Mouse (Mus musculus): ENCODE measurements at regions not wholly inside any gene's neighbourhood (a gene's known extent, or its start where the extent isn't known, plus 50 kb on each side); places are given as distances from the start of the nearest gene placed in this dataset.
"Not testable (repeated sequence)": the region's sequence is repeated elsewhere in the genome, so short reads cannot be mapped to it uniquely, and the experiment has no call there.

DNA sequence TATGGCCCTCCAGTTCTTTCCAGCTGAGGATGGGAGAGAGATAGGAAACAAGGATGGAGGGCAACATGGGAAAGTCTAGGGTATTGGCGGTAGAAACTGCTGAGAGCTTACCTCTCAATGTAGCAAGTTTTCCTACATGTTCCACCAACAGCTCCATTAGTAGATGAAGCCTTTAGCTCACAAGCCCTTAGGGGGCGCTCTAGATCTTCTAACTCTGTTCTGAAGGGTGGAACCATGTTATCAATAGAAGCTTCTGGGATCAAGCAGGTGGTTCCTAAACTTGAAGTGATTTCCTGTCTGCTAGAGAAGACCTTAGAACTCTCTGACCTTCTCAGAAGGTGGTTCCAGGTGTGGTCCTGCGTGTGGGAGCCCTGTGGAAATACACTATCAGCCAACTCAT, 154.2 kb upstream of the 1700012A03Rik start:
- ATAC-seq (replicated peaks) = no peak
- Histone ChIP-seq H3K27me3 (replicated peaks) (no peaks in the 10 kb centered on the region), H3K36me3 (replicated peaks) (no peaks in the 10 kb centered on the region), H3K9me3 (no peaks in the 10 kb centered on the region), H3K4me3 (no peak overlapping the region), H3K9ac (no peak overlapping the region), H3K4me2 (no peak overlapping the region), H3K27ac (no peak overlapping the region), H3K4me1 (no peaks in the 10 kb centered on the region)
- WGBS = 66% methylated on average over 3 of the region's 3 CpGs

DNA sequence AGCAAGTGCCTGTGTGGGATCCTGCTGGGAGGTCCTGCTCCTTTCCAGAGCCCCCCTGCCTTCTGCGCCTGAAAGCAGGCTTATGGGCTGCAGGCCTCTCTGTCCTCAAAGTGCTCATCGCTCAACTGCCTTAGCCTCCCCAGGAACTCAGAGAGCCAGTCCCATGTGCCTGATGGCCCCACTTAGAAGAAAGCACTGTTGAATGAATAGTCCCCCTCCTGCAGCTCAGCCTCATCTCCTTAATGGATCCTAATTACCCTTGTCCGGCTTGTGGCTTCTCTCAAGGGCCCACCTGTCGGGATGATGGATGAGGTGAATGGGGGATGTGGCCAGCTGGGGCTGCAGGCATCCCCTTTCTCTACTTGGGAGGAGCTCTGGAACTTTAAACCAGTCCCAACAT, 163.1 kb upstream of the 1700012A03Rik start:
- WGBS = 21% methylated on average over 4 of the region's 4 CpGs
- no peak overlapping the region for H3K27ac ChIP-seq
- H3K4me1 ChIP-seq = no peaks in the 10 kb centered on the region
- H3K9ac ChIP-seq = no peak overlapping the region
- ATAC-seq (replicated peaks) = no peak
- H3K4me3 ChIP-seq = no peak overlapping the region
- no peaks in the 10 kb centered on the region for H3K36me3 ChIP-seq (replicated peaks)
- no peak overlapping the region for H3K4me2 ChIP-seq
- H3K9me3 ChIP-seq = no peaks in the 10 kb centered on the region
- H3K27me3 ChIP-seq (replicated peaks) = no peaks in the 10 kb centered on the region

DNA sequence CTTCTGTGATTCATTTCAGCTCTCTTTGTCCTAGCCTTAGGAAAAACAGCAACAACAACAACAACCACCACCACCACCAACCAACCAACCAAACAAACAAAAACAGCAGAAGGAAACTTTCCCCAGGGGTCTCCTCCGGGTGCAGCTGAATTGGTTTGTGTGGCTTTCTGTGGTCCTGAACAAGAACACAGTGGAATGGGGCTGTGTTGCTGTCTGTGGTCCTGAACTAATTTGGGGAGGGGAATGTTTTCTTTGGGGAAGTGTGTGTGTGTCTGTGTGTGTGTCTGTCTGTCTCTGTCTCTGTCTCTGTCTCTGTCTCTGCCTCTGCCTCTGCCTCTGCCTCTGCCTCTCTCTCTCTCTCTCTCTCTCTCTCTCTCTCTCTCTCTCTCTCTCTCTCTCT, 164.8 kb upstream of the 1700012A03Rik start:
- H3K4me1 ChIP-seq; H3K4me3 ChIP-seq; H3K4me2 ChIP-seq; ATAC-seq (replicated peaks); H3K9ac ChIP-seq; H3K27ac ChIP-seq; H3K9me3 ChIP-seq; H3K36me3 ChIP-seq (replicated peaks); H3K27me3 ChIP-seq (replicated peaks): not testable (repeated sequence)
- 0% methylated on average over 1 of the region's 1 CpGs for WGBS

- no peak overlapping the region for H3K27ac ChIP-seq
- H3K4me3 ChIP-seq = no peak overlapping the region
- H3K27me3 ChIP-seq (replicated peaks) = no peaks in the 10 kb centered on the region
- ATAC-seq (replicated peaks) = no peak
- H3K4me1 ChIP-seq = no peaks in the 10 kb centered on the region
- H3K36me3 ChIP-seq (replicated peaks) = no peaks in the 10 kb centered on the region
- no peaks in the 10 kb centered on the region for H3K9me3 ChIP-seq
- WGBS = 8% methylated on average over 2 of the region's 2 CpGs
- no peak overlapping the region for H3K4me2 ChIP-seq
- no peak overlapping the region for H3K9ac ChIP-seq
These were observed 166.3 kb upstream of the 1700012A03Rik start for GRCm38 (mm10) chr6:31883726-31884125.

DNA sequence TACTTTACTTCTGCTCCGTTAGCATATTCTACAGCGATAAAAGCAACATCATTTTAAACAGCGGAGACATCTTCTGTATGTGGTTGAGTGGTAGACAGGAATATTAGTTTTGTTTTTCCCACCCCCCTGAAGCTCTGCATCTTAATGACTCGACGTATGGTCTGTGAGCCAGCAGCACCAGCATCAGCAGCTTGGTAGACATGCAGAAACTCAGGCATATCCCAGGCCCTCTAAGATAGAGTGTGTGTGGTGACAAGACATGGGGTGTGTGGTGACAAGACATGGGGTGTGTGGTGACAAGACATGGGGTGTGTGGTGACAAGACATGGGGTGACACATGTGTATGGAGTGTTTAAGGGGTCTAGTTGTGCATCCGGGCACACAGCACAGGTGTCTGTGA, 175.4 kb upstream of the 1700012A03Rik start:
- no peaks in the 10 kb centered on the region for H3K36me3 ChIP-seq (replicated peaks)
- no peak overlapping the region for H3K9ac ChIP-seq
- H3K27ac ChIP-seq = no peak overlapping the region
- WGBS = 95% methylated on average over 6 of the region's 6 CpGs
- no peaks in the 10 kb centered on the region for H3K27me3 ChIP-seq (replicated peaks)
- H3K9me3 ChIP-seq = no peaks in the 10 kb centered on the region
- no peak overlapping the region for H3K4me3 ChIP-seq
- peaks cover 6% of the 10 kb centered on the region for H3K4me1 ChIP-seq
- H3K4me2 ChIP-seq = no peak overlapping the region
- no peak for ATAC-seq (replicated peaks)

GRCm38 (mm10) chr6:31873911-31874310, 176.1 kb upstream of the 1700012A03Rik start:
- peaks cover 6% of the 10 kb centered on the region for H3K4me1 ChIP-seq
- no peaks in the 10 kb centered on the region for H3K36me3 ChIP-seq (replicated peaks)

DNA sequence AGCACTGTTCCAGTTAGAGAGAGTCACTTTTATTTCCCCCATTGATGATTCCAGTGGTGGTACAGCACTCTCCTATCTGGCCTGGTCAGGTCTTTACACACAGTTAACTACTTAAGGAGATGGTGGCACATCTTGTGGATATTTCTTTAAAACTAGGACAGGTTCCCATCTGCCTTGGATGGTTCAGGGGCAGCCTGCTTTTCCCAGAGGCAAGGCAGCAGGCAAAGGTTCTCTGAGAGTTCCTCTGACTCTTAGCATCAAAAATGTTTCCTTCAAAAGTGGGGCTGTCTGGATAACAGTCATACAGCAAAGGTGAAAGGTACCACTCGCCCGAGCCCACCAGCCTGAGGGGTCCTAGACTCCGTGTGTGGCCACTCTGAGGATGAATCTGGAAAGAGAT, 178.3 kb upstream of the 1700012A03Rik start:
- Histone ChIP-seq H3K36me3 (replicated peaks) (no peaks in the 10 kb centered on the region), H3K4me1 (peaks cover 6% of the 10 kb centered on the region), H3K4me2 (no peak overlapping the region), H3K27me3 (replicated peaks) (no peaks in the 10 kb centered on the region), H3K4me3 (no peak overlapping the region), H3K9me3 (no peaks in the 10 kb centered on the region), H3K27ac (no peak overlapping the region), H3K9ac (no peak overlapping the region)
- ATAC-seq (replicated peaks) = no peak
- WGBS = 92% methylated on average over 3 of the region's 3 CpGs

More at GRCm38 (mm10) chr6:31873911-31874310, 176.1 kb upstream of the 1700012A03Rik start:
- H3K27ac ChIP-seq = no peak overlapping the region
- no peaks in the 10 kb centered on the region for H3K27me3 ChIP-seq (replicated peaks)
- H3K4me2 ChIP-seq = no peak overlapping the region
- H3K4me3 ChIP-seq = no peak overlapping the region
- 30% methylated on average over 1 of the region's 1 CpGs for WGBS
- no peak for ATAC-seq (replicated peaks)
- H3K9me3 ChIP-seq = no peaks in the 10 kb centered on the region
- H3K9ac ChIP-seq = no peak overlapping the region

- Histone ChIP-seq H3K9me3 (no peaks in the 10 kb centered on the region), H3K27me3 (replicated peaks) (no peaks in the 10 kb centered on the region), H3K4me1 (peaks cover 6% of the 10 kb centered on the region; the same call in 1 of the 2 replicates), H3K27ac (0 out of 2 replicates have a peak overlapping the region, but pooled peaks have one; percentile 5), H3K9ac (no peak overlapping the region), H3K4me2 (no peak overlapping the region), H3K36me3 (replicated peaks) (no peaks in the 10 kb centered on the region), H3K4me3 (no peak overlapping the region)
- no peak for ATAC-seq (replicated peaks)
- WGBS = 33% methylated on average over 7 of the region's 7 CpGs
These were observed 188.1 kb upstream of the 1700012A03Rik start for GRCm38 (mm10) chr6:31861996-31862395.

DNA sequence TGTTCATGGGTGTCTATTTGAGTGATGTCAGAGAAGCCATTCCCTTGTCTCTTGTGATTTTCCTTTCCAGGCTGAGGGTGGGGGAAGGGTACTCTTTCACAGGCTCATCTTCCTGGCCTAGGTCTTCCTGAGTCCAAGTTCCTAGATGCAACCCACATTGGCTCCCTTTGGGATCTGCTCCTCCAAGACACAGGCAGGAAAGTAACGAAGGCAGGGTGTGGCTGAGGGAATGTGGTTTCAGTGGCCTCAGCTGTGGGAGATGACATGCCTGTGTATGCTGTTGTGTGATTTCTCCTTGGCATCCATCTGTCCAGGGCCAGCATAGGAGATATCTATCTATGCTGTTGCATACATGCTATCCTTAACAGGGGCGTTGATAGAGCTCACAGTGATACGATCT, 190.4 kb upstream of the 1700012A03Rik start:
- H3K9me3 ChIP-seq = no peaks in the 10 kb centered on the region
- no peak overlapping the region for H3K4me3 ChIP-seq
- no peaks in the 10 kb centered on the region for H3K36me3 ChIP-seq (replicated peaks)
- H3K9ac ChIP-seq = no peak overlapping the region
- peaks cover 6% of the 10 kb centered on the region; the same call in 1 of the 2 replicates for H3K4me1 ChIP-seq
- no peak overlapping the region for H3K4me2 ChIP-seq
- 91% methylated on average over 3 of the region's 3 CpGs for WGBS
- no peak overlapping the region for H3K27ac ChIP-seq
- H3K27me3 ChIP-seq (replicated peaks) = no peaks in the 10 kb centered on the region
- ATAC-seq (replicated peaks) = no peak

DNA sequence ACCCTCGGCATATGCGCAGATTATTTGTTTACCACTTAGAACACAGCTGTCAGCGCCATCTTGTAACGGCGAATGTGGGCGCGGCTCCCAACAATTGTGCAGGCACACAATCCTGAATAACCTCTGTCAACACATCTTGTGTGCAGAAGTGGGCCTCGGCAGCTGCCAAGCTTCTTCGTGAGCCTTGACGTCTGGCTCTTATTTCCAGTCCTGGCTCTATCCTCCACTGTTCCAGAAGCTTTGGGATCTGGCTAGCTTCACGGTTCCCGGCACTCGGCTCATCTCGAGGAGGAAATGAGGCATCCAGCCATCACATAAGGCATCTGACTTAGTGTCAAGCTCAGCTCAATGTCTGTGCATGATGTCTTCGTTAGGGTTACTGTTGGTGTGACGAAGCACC, 195.8 kb upstream of the 1700012A03Rik start:
- Histone ChIP-seq H3K9ac (no peak overlapping the region), H3K4me1 (no peaks in the 10 kb centered on the region), H3K4me2 (no peak overlapping the region), H3K27me3 (replicated peaks) (no peaks in the 10 kb centered on the region), H3K27ac (no peak overlapping the region), H3K9me3 (no peaks in the 10 kb centered on the region), H3K36me3 (replicated peaks) (no peaks in the 10 kb centered on the region), H3K4me3 (no peak overlapping the region)
- 94% methylated on average over 16 of the region's 16 CpGs for WGBS
- no peak for ATAC-seq (replicated peaks)

DNA sequence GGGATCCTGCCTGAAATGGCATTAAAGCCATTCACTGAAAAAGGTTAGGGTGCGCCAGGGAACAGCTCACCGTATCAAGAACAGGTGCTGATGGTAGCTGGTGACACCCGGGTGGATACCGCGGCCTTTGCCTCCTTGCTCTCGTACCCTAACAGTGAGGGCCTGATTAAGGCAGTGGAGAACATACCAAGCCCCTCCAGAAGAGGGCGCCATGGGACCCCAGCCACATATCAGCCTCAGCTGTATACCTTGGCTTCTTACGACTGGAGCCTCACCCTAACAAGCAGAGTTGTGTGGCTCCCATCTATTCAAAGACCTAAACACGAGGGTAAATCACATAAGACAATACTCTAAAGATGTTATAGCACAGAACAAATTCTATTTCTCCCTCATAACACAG, 203.7 kb upstream of the 1700012A03Rik start:
- no peaks in the 10 kb centered on the region for H3K36me3 ChIP-seq (replicated peaks)
- WGBS = 88% methylated on average over 9 of the region's 9 CpGs
- no peaks in the 10 kb centered on the region for H3K27me3 ChIP-seq (replicated peaks)
- ATAC-seq (replicated peaks) = no peak
- H3K4me1 ChIP-seq = no peaks in the 10 kb centered on the region
- H3K4me3 ChIP-seq = no peak overlapping the region
- no peak overlapping the region for H3K4me2 ChIP-seq
- no peak overlapping the region for H3K27ac ChIP-seq
- no peak overlapping the region for H3K9ac ChIP-seq
- no peaks in the 10 kb centered on the region for H3K9me3 ChIP-seq

GRCm38 (mm10) chr6:31845671-31846070, 204.4 kb upstream of the 1700012A03Rik start:
- H3K27me3 ChIP-seq (replicated peaks) = no peaks in the 10 kb centered on the region
- no peak overlapping the region for H3K27ac ChIP-seq
- no peaks in the 10 kb centered on the region for H3K36me3 ChIP-seq (replicated peaks)
- H3K9me3 ChIP-seq = no peaks in the 10 kb centered on the region
- H3K4me2 ChIP-seq = no peak overlapping the region
- no peak overlapping the region for H3K9ac ChIP-seq
- no peak overlapping the region for H3K4me3 ChIP-seq
- 75% methylated on average over 5 of the region's 5 CpGs for WGBS
- ATAC-seq (replicated peaks) = no peak
- H3K4me1 ChIP-seq = no peaks in the 10 kb centered on the region

DNA sequence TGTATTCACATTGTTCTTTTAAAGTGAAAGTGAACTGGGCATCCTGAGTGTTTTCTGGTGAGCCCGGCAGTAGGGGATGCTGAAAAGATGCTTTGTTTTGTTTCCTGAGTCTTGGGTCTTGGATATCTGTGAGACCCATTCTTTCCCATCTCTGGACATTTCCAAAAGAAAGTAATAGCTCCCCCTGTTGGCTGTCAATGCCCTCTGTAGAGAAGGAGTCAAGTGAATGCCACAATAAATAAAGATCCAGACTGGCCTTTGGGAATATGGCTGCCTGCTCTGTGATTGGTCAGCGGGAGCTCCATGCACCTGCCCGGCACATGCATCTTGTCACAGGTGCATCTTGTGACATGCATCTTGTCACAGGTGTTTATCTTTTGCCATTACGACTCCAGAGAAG, 209.4 kb upstream of the 1700012A03Rik start:
- H3K4me2 ChIP-seq = no peak overlapping the region
- H3K4me1 ChIP-seq = no peaks in the 10 kb centered on the region
- no peak overlapping the region for H3K27ac ChIP-seq
- no peaks in the 10 kb centered on the region for H3K27me3 ChIP-seq (replicated peaks)
- WGBS = 89% methylated on average over 4 of the region's 4 CpGs
- no peaks in the 10 kb centered on the region for H3K9me3 ChIP-seq
- H3K9ac ChIP-seq = no peak overlapping the region
- H3K36me3 ChIP-seq (replicated peaks) = no peaks in the 10 kb centered on the region
- ATAC-seq (replicated peaks) = no peak
- H3K4me3 ChIP-seq = no peak overlapping the region

- H3K36me3 ChIP-seq (replicated peaks) = no peaks in the 10 kb centered on the region
These were observed 211.5 kb upstream of the 1700012A03Rik start for GRCm38 (mm10) chr6:31838588-31838987.

More at GRCm38 (mm10) chr6:31838588-31838987, 211.5 kb upstream of the 1700012A03Rik start:
- H3K4me2 ChIP-seq = no peak overlapping the region
- 59% methylated on average over 1 of the region's 1 CpGs for WGBS
- no peak overlapping the region for H3K4me3 ChIP-seq
- H3K9me3 ChIP-seq = no peaks in the 10 kb centered on the region
- no peak for ATAC-seq (replicated peaks)
- no peak overlapping the region for H3K9ac ChIP-seq
- no peaks in the 10 kb centered on the region for H3K27me3 ChIP-seq (replicated peaks)
- H3K4me1 ChIP-seq = peaks cover 5% of the 10 kb centered on the region; the same call in 1 of the 2 replicates
- H3K27ac ChIP-seq = no peak overlapping the region
